Mouse (Mus musculus) heart, embryonic 11.5 days (tissue): ENCODE results near the gene Pus10. TPM values are rescaled to one million over a fixed set of nuclear protein-coding genes. Genes with fewer than 3 reads are reported as not detected.

Experiments
- ATAC-seq: fragments of 200-750 bp; cut with Nextera tagmentation; replicated peaks from 2 replicates; pipeline ENCODE4 v1.8.0; 2017; ENCODE audit warnings: moderate library complexity; ENCODE audit not compliant: insufficient number of reproducible peaks, low FRiP score, low TSS enrichment
- H3K27ac ChIP-seq: fragments of 300-500 bp; sonication (generic); 2 replicates; pipeline ENCODE4 v1.5.1; 2014; ENCODE audit warnings: mild to moderate bottlenecking, low read depth, low read length
- H3K27me3 ChIP-seq: fragments of 300-500 bp; sonication (generic); 2 replicates; pipeline ENCODE4 v1.6.1; 2014; ENCODE audit warnings: mild to moderate bottlenecking, low read length, mixed read lengths; ENCODE audit not compliant: control insufficient read depth, insufficient read depth
- H3K36me3 ChIP-seq: fragments of 300-500 bp; sonication (generic); 2 replicates; pipeline ENCODE4 v1.6.1; 2014; ENCODE audit warnings: mild to moderate bottlenecking, low read length, moderate library complexity, mixed read lengths; ENCODE audit not compliant: control insufficient read depth, insufficient read depth
- H3K4me1 ChIP-seq: fragments of 300-500 bp; sonication (generic); 2 replicates; pipeline ENCODE4 v1.6.1; 2014; ENCODE audit warnings: low read length; ENCODE audit not compliant: control insufficient read depth, insufficient read depth
- H3K4me2 ChIP-seq: fragments of 300-500 bp; sonication (generic); 2 replicates; pipeline ENCODE4 v1.6.1; 2014; ENCODE audit warnings: mild to moderate bottlenecking, moderate library complexity
- H3K4me3 ChIP-seq: fragments of 300-500 bp; sonication (generic); 2 replicates; pipeline ENCODE4 v1.5.1; 2014; ENCODE audit warnings: low read depth, low read length
- H3K9ac ChIP-seq: fragments of 300-500 bp; sonication (generic); 2 replicates; pipeline ENCODE4 v1.6.1; 2014; ENCODE audit warnings: mild to moderate bottlenecking, low read depth, low read length, moderate library complexity
- H3K9me3 ChIP-seq: fragments of 300-500 bp; sonication (generic); replicated peaks from 2 replicates; pipeline ENCODE4 v1.6.1; 2016; ENCODE audit warnings: low read length; ENCODE audit not compliant: control insufficient read depth
- WGBS: fragments of 180-500 bp; shearing (Covaris S2); extraction: QIAGEN DNeasy Blood & Tissue Kit; methylation state at CpG from one replicate; pipeline ENCODE4 v1.1.7; 2014; ENCODE audit not compliant: insufficient replicate concordance; 5-methylcytosine and 5-hydroxymethylcytosine counted together
- polyA plus RNA-seq: library from polyadenylated mRNA; unstranded; fragments of >200 nt; fragmentation: Nextera tagmentation; extraction: Ambion mirVana; gene quantifications from 2 replicates; pipeline ENCODE4 v1.2.1, GENCODE M21; 2014

The Pus10 gene
- polyA plus RNA-seq, 1 experiment from 2014 or later: 19.5 TPM

GRCm38 (mm10) chr11:23771507-23772097 lies 106.1 kb downstream of the Pus10 start:
- H3K4me1 ChIP-seq: no peaks in the 10 kb centered on the region
- no peaks in the 10 kb centered on the region for H3K36me3 ChIP-seq
- ATAC-seq: peak; percentile 23; the same call in 1 of the 2 replicates
- H3K4me2 ChIP-seq: peak overlapping the region; percentile 71
- WGBS: 7% methylated on average over 21 of the region's 21 CpGs
- H3K27ac ChIP-seq: peak overlapping the region; percentile 92
- H3K9ac ChIP-seq: peak overlapping the region; percentile 77
- H3K4me3 ChIP-seq: peak overlapping the region; percentile 59
- H3K27me3 ChIP-seq: no peaks in the 10 kb centered on the region
- 0 out of 2 replicates have a peak, but pooled peaks cover 3% of the 10 kb centered on the region for H3K9me3 ChIP-seq

GRCm38 (mm10) chr11:23772471-23772870 lies 107.0 kb downstream of the Pus10 start:
- Histone ChIP-seq H3K4me1 (no peaks in the 10 kb centered on the region), H3K9ac (no peak overlapping the region), H3K27ac (no peak overlapping the region), H3K4me3 (no peak overlapping the region), H3K4me2 (no peak overlapping the region), H3K27me3 (no peaks in the 10 kb centered on the region), H3K36me3 (no peaks in the 10 kb centered on the region), H3K9me3 (0 out of 2 replicates have a peak, but pooled peaks cover 3% of the 10 kb centered on the region)
- ATAC-seq: no peak
- 11% methylated on average over 1 of the region's 1 CpGs for WGBS

- WGBS: 83% methylated on average over 8 of the region's 8 CpGs
- H3K36me3 ChIP-seq: no peaks in the 10 kb centered on the region
- no peaks in the 10 kb centered on the region for H3K27me3 ChIP-seq
- 0 out of 2 replicates have a peak, but pooled peaks cover under 1% of the 10 kb centered on the region for H3K9me3 ChIP-seq
- H3K4me2 ChIP-seq: no peak overlapping the region
- H3K4me1 ChIP-seq: no peaks in the 10 kb centered on the region
- H3K27ac ChIP-seq: no peak overlapping the region
- H3K4me3 ChIP-seq: no peak overlapping the region
- no peak for ATAC-seq
- H3K9ac ChIP-seq: no peak overlapping the region
Measured at GRCm38 (mm10) chr11:23778787-23779201, 113.3 kb downstream of the Pus10 start.

GRCm38 (mm10) chr11:23782038-23782437 lies 116.6 kb downstream of the Pus10 start:
- H3K9me3 ChIP-seq: no peaks in the 10 kb centered on the region
- H3K4me1 ChIP-seq: no peaks in the 10 kb centered on the region
- ATAC-seq: no peak
- no peaks in the 10 kb centered on the region for H3K27me3 ChIP-seq
- no peak overlapping the region for H3K9ac ChIP-seq
- H3K4me3 ChIP-seq: no peak overlapping the region
- 69% methylated on average over 3 of the region's 3 CpGs for WGBS
- no peak overlapping the region for H3K4me2 ChIP-seq
- no peaks in the 10 kb centered on the region for H3K36me3 ChIP-seq
- H3K27ac ChIP-seq: no peak overlapping the region

Other genes starting within 250 kb of the Pus10 start
- 75.2 and 79.8 TPM in 2 replicates for gene Ahsa2, start 167.6 kb upstream of the Pus10 start, polyA plus RNA-seq
- not detected in 2 replicates for gene 1700093K21Rik, start 144.5 kb upstream of the Pus10 start, polyA plus RNA-seq
- gene 0610010F05Rik, start 32.0 kb upstream of the Pus10 start, polyA plus RNA-seq: 20.6 and 20.7 TPM in 2 replicates
- 31.9 and 33.3 TPM in 2 replicates for gene Pex13, start 285 bp downstream of the Pus10 start, polyA plus RNA-seq
- gene Rel, start 105.3 kb downstream of the Pus10 start, polyA plus RNA-seq: 1.9 and 2.5 TPM in 2 replicates
- 11.2 and 13.6 TPM in 2 replicates for gene Papolg, start 229.6 kb downstream of the Pus10 start, polyA plus RNA-seq